Mouse (Mus musculus): Measurements from ENCODE around the gene Plekha5.
A peak's percentile ranks its signal among the peaks of the same experiment; 100 is the strongest.

Plekha5 gene

GRCm38 (mm10) chr6:140423846-140424200 is at the start of gene Plekha5:
TSS of gene Plekha5 (plus strand) at chr6:140424054.
- peak; percentile 85 for DNase-seq (ENCODE audit: inconsistent ontology term)

- DNase-seq (ENCODE audit: inconsistent ontology term): no peak
Observed at GRCm38 (mm10) chr6:140375671-140376070, 48.2 kb upstream of the Plekha5 start.

GRCm38 (mm10) chr6:140380588-140380987 is 43.3 kb upstream of the Plekha5 start:
- DNase-seq (ENCODE audit: inconsistent ontology term): no peak

GRCm38 (mm10) chr6:140381162-140381561 is 42.7 kb upstream of the Plekha5 start:
- DNase-seq (ENCODE audit: inconsistent ontology term): no peak

GRCm38 (mm10) chr6:140383580-140384400 is 40.1 kb upstream of the Plekha5 start:
- DNase-seq (ENCODE audit: inconsistent ontology term): no peak

GRCm38 (mm10) chr6:140396687-140397086 is 27.2 kb upstream of the Plekha5 start:
- DNase-seq (ENCODE audit: inconsistent ontology term): no peak

GRCm38 (mm10) chr6:140402766-140403310 is 21.0 kb upstream of the Plekha5 start:
- DNase-seq (ENCODE audit: inconsistent ontology term): no peak

- no peak for DNase-seq (ENCODE audit: inconsistent ontology term)
Observed at GRCm38 (mm10) chr6:140411996-140412395, 11.9 kb upstream of the Plekha5 start.

GRCm38 (mm10) chr6:140423041-140423845 is 611 bp upstream of the Plekha5 start:
- DNase-seq (ENCODE audit: inconsistent ontology term): no peak

GRCm38 (mm10) chr6:140424201-140424990 is 542 bp downstream of the Plekha5 start:
- DNase-seq (ENCODE audit: inconsistent ontology term): no peak

GRCm38 (mm10) chr6:140424991-140425361 is 1.1 kb downstream of the Plekha5 start:
- peak; percentile 55 for DNase-seq (ENCODE audit: inconsistent ontology term)

GRCm38 (mm10) chr6:140429236-140429635 is 5.4 kb downstream of the Plekha5 start:
- DNase-seq (ENCODE audit: inconsistent ontology term): no peak

- no peak for DNase-seq (ENCODE audit: inconsistent ontology term)
Observed at GRCm38 (mm10) chr6:140432363-140432762, 8.5 kb downstream of the Plekha5 start.

GRCm38 (mm10) chr6:140443374-140443773 is 19.5 kb downstream of the Plekha5 start:
- peak; percentile 21 for DNase-seq (ENCODE audit: inconsistent ontology term)

- no peak for DNase-seq (ENCODE audit: inconsistent ontology term)
Observed at GRCm38 (mm10) chr6:140444147-140444546, 20.3 kb downstream of the Plekha5 start.

GRCm38 (mm10) chr6:140444855-140445465 is 21.1 kb downstream of the Plekha5 start:
- peak; percentile 11 for DNase-seq (ENCODE audit: inconsistent ontology term)

- no peak for DNase-seq (ENCODE audit: inconsistent ontology term)
Observed at GRCm38 (mm10) chr6:140448010-140448739, 24.3 kb downstream of the Plekha5 start.

GRCm38 (mm10) chr6:140450693-140451092 is 26.8 kb downstream of the Plekha5 start:
- DNase-seq (ENCODE audit: inconsistent ontology term): no peak

GRCm38 (mm10) chr6:140452736-140453135 is 28.9 kb downstream of the Plekha5 start:
- DNase-seq (ENCODE audit: inconsistent ontology term): no peak

- no peak for DNase-seq (ENCODE audit: inconsistent ontology term)
Observed at GRCm38 (mm10) chr6:140453454-140453853, 29.6 kb downstream of the Plekha5 start.

- no peak for DNase-seq (ENCODE audit: inconsistent ontology term)
Observed at GRCm38 (mm10) chr6:140454388-140454787, 30.5 kb downstream of the Plekha5 start.
